Mouse (Mus musculus) C2C12 (cell line): ENCODE results near the gene Gper1. TPM values are rescaled to one million over a fixed set of nuclear protein-coding genes. Genes with fewer than 3 reads are reported as not detected.

Experiments
- H3K27me3 ChIP-seq: one replicate; pipeline ENCODE4 v1.6.1; 2011; ENCODE audit not compliant: control insufficient read depth, insufficient read depth, insufficient read length
- H3K36me3 ChIP-seq: one replicate; pipeline ENCODE4 v1.6.1; 2011; ENCODE audit not compliant: control insufficient read depth, insufficient read depth
- H3K4me3 ChIP-seq: one replicate; pipeline ENCODE4 v1.5.1; 2011; ENCODE audit warnings: mild to moderate bottlenecking, control low read depth; ENCODE audit not compliant: poor library complexity, insufficient read depth, severe bottlenecking
- H3K79me2 ChIP-seq: one replicate; pipeline ENCODE4 v1.6.1; 2011; ENCODE audit not compliant: control insufficient read depth, insufficient read depth
- H3K79me3 ChIP-seq: one replicate; pipeline ENCODE4 v1.6.1; 2011; ENCODE audit warnings: low read depth, control low read depth
- H3ac ChIP-seq: one replicate; pipeline ENCODE3; 2011; ENCODE audit warnings: low read depth; ENCODE audit not compliant: control insufficient read depth, insufficient read length
- CEBPB ChIP-seq: IDR thresholded peaks from one replicate; pipeline ENCODE4 v1.6.1; 2011; ENCODE audit warnings: low read depth, mild to moderate bottlenecking, control low read depth, moderate library complexity
- CTCF ChIP-seq: IDR thresholded peaks from one replicate; pipeline ENCODE4 v1.5.1; 2011; ENCODE audit not compliant: control insufficient read depth, insufficient read depth, insufficient read length
- FOSL1 ChIP-seq: IDR thresholded peaks from one replicate; pipeline ENCODE4 v1.8.0; 2011; ENCODE audit warnings: mild to moderate bottlenecking, low read length; ENCODE audit not compliant: poor library complexity, insufficient read depth, severe bottlenecking
- MAX ChIP-seq: IDR thresholded peaks from one replicate; pipeline ENCODE4 v1.6.1; 2011; ENCODE audit warnings: mild to moderate bottlenecking, control low read depth
- MYOD1 ChIP-seq: IDR thresholded peaks from one replicate; pipeline ENCODE4 v1.6.1; 2011; ENCODE audit warnings: low read depth; ENCODE audit not compliant: control insufficient read depth, insufficient read length
- MYOG ChIP-seq: IDR thresholded peaks from one replicate; pipeline ENCODE4 v1.6.1; 2011; ENCODE audit not compliant: control insufficient read depth, insufficient read length; ENCODE audit errors: extremely low read depth
- USF1 ChIP-seq: IDR thresholded peaks from one replicate; pipeline ENCODE4 v1.6.1; 2011; ENCODE audit warnings: low read depth, mild to moderate bottlenecking, control low read depth, moderate library complexity
- polyA plus RNA-seq: library from polyadenylated mRNA; unstranded; fragments of >200 nt; fragmentation: generic; extraction: Trizol; gene quantifications from one replicate; pipeline ENCODE4 v1.2.1, GENCODE M21; 2012; ENCODE audit warnings: missing spikeins

The Gper1 gene
- polyA plus RNA-seq, 1 experiment, result 18.8 TPM

- H3K79me2 ChIP-seq, result no peaks in the 10 kb centered on the region
- H3K27me3 ChIP-seq, result no peaks in the 10 kb centered on the region
- H3ac ChIP-seq, result no peak overlapping the region
- no peaks in the 10 kb centered on the region for H3K36me3 ChIP-seq
- no peaks in the 10 kb centered on the region for H3K79me3 ChIP-seq
- TF ChIP-seq MYOD1 (no peak), USF1 (no peak), CTCF (no peak), FOSL1 (no peak), MAX (no peak), CEBPB (no peak), MYOG (no peak)
- H3K4me3 ChIP-seq, result no peak overlapping the region
Observed at GRCm38 (mm10) chr5:139434940-139435339, 12.0 kb downstream of the Gper1 start.

- TF ChIP-seq MYOD1, result no peak
- TF ChIP-seq FOSL1, result no peak
- no peak for TF ChIP-seq CTCF
- TF ChIP-seq CEBPB, result no peak
- H3K36me3 ChIP-seq, result no peaks in the 10 kb centered on the region
- H3K79me3 ChIP-seq, result no peaks in the 10 kb centered on the region
- H3K27me3 ChIP-seq, result no peaks in the 10 kb centered on the region
- no peaks in the 10 kb centered on the region for H3K79me2 ChIP-seq
- no peak overlapping the region for H3ac ChIP-seq
- no peak overlapping the region for H3K4me3 ChIP-seq
Observed at GRCm38 (mm10) chr5:139437769-139438168, 14.8 kb downstream of the Gper1 start.

GRCm38 (mm10) chr5:139438440-139438839 lies 15.5 kb downstream of the Gper1 start:
- Histone ChIP-seq H3ac (no peak overlapping the region), H3K4me3 (no peak overlapping the region), H3K36me3 (no peaks in the 10 kb centered on the region), H3K27me3 (no peaks in the 10 kb centered on the region), H3K79me2 (no peaks in the 10 kb centered on the region), H3K79me3 (peaks cover 1% of the 10 kb centered on the region)
- TF ChIP-seq MYOG, result no peak
- no peak for TF ChIP-seq CTCF
- no peak for TF ChIP-seq USF1
- no peak for TF ChIP-seq FOSL1
- TF ChIP-seq MYOD1, result no peak
- TF ChIP-seq MAX, result no peak
- no peak for TF ChIP-seq CEBPB

- Histone ChIP-seq H3K79me3 (peaks cover 1% of the 10 kb centered on the region), H3K36me3 (no peaks in the 10 kb centered on the region), H3K4me3 (no peak overlapping the region), H3K27me3 (no peaks in the 10 kb centered on the region), H3K79me2 (no peaks in the 10 kb centered on the region), H3ac (no peak overlapping the region)
- TF ChIP-seq MAX (no peak), USF1 (no peak), MYOD1 (no peak), CTCF (no peak)
Observed at GRCm38 (mm10) chr5:139440451-139440850, 17.5 kb downstream of the Gper1 start.

GRCm38 (mm10) chr5:139440926-139441725 lies 18.2 kb downstream of the Gper1 start:
- no peak overlapping the region for H3K4me3 ChIP-seq
- H3K79me2 ChIP-seq, result no peaks in the 10 kb centered on the region
- H3K27me3 ChIP-seq, result no peaks in the 10 kb centered on the region
- H3K79me3 ChIP-seq, result peaks cover 1% of the 10 kb centered on the region
- H3ac ChIP-seq, result no peak overlapping the region
- TF ChIP-seq FOSL1 (no peak), MYOG (no peak), CEBPB (no peak), MYOD1 (no peak), MAX (no peak), USF1 (no peak), CTCF (no peak)
- no peaks in the 10 kb centered on the region for H3K36me3 ChIP-seq

- H3K4me3 ChIP-seq, result no peak overlapping the region
- H3K79me2 ChIP-seq, result no peaks in the 10 kb centered on the region
- no peak overlapping the region for H3ac ChIP-seq
- no peaks in the 10 kb centered on the region for H3K27me3 ChIP-seq
- peaks cover 1% of the 10 kb centered on the region for H3K79me3 ChIP-seq
- no peaks in the 10 kb centered on the region for H3K36me3 ChIP-seq
- TF ChIP-seq MYOG (no peak), FOSL1 (no peak), CEBPB (no peak), USF1 (no peak), MYOD1 (no peak), CTCF (no peak), MAX (no peak)
Observed at GRCm38 (mm10) chr5:139441726-139442018, 18.7 kb downstream of the Gper1 start.
